Mouse (Mus musculus): ENCODE results near the gene Ppp1r27.
"Not testable (repeated sequence)": the region's sequence is repeated elsewhere in the genome, so short reads cannot be mapped to it uniquely, and the experiment has no call there.

Gene Ppp1r27

DNA sequence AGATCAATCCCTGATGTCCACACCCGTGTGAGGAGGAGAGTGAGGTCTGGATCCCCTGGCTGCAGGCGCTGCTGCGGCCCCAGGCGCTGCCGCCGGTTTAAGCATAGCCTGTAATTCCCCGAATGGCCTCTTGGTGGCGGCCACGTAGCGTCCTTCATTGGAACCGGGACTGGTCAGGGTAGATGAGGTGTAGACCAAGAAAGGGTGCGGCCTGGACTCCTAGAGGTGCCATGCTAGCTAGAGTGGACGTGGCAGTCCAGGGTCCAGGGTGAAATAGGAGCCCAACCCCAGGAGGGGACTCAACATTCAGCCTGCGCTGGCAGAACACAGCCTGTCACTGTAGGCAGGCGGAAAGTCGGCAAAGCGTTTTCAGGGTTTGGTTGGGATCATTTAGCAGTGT, 35.3 kb downstream of the Ppp1r27 start:
- DNase-seq (ENCODE audit: low read depth, low spot score): peak; percentile 77

DNA sequence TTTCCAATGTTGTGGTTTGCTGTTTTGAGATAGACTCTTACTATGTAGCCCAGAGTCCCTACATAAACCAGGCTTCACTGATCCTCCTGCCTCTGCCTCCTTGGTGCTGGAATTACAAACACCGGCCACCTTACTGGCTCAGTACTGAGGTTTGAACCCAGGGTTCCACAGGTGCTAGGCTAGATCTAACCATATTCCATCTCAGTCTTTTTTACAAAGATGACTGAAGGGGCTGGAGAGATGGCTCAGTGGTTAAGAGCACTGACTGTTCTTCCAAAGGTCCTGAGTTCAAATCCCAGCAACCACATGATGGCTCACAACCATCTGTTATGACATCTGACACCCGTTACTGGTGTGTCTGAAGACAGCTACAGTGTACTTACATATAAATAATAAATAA, 36.7 kb downstream of the Ppp1r27 start:
- not testable (repeated sequence) for DNase-seq (ENCODE audit: low read depth, low spot score)

DNA sequence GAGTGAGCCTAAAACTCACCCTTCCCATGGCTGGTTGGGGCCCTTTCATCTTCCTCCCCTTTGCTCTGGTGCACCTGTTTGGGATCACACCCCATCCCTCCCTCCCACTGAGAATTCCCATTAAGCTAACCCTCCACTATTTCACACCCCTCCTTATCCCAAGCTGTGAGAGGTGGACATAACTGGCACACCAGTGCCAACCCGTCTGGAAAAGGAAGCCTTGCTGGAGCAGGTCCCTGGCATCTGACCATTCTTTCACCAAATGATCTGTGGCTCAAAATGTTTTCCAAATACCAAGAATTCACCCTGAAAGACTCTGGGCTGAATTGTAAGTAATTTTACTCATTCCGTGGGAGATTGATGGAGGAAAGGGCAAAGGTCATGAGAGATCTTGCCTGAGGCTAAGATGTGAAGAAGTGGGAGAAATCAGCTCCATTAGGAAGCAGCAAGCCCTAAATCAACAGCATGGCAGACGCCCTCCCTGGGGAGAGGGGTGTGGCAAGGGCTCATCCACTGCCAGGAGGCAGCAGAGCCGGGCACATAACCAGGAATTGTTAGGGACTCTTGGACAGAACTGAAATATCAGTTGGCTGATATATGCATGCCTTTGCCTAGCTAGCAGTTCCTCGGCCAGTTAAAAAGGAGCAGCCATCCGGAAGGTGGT, 38.0 kb downstream of the Ppp1r27 start:
- no peak for DNase-seq (ENCODE audit: low read depth, low spot score)

DNA sequence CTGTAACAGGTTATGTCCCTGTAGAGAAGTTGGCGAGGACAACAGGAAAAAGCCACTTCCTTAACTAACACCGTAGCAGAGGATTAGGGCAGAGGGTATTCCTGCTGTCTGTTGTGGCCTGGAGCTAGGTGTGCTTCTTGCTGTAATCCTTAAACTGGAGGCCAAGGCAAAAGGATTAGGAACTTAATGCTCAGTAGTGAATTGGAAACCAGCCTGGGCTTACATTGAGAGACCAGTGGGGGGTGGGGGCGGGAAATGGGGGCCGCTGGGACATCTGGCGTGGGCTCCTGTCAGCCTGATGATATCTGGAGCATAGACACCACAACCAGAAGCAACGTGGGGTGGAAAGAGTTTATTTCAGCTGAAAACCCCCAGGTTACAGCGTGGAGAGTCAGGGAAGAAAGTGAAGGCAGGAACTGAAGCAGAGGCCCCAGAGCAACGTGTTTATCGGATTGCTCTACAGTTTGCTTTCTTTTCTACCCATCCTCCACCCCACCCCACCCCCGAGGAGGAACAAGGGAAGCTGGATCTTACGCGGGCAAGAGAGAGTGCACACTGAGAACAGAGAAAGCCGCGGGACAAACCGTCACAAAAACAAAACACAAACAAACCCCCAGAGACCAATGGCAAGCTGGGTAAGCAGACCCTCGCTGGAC, 40.4 kb downstream of the Ppp1r27 start:
- no peak for DNase-seq (ENCODE audit: low read depth, low spot score)

DNA sequence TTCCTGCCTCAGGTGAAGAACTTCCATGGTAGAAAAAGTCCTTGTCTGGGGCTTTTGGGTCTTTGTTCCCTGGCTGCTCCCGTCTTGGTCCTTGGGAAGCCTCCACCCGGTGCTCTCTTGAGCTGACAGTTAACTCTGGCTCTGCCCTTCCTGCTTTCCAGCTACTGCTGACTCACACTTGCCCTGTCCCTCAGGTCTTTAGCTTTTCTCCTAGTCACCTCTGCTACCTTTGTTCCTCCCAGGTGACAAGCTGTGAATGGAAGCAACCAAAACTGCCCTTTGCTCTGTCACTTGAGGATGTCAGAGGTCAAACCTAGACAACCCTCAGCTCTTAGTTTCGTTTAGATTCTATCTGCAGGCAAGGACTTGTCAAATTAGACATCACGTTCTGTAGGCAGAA, 41.0 kb downstream of the Ppp1r27 start:
- no peak for DNase-seq (ENCODE audit: low read depth, low spot score)

DNA sequence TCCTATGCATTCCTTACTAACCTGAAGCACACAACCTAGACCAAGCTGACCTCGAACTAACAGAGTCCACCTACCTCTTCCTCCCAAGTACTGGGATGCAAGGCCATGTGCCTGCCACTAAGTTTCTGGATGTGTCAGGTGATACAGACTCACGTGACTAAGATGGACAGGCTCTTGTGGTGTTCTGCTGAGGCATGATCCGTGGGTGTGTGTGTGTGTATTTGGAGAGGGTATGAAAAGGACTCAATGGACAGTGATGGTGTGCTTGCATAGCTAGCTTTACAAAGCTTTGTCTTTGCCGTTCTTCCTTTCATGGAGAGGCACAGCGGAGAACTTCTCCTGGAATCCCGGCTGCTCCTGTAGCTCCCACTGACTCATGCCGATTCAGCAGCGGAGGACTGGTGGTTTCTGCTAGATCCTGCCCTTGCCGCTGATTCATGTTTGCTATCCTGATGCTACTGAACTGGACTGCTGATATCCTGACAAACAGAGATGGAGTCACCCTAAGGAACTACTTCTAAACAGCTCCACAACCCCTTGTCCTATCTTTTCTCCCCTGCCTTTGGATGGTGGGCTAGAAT, 42.6 kb downstream of the Ppp1r27 start:
- DNase-seq (ENCODE audit: low read depth, low spot score): no peak

DNA sequence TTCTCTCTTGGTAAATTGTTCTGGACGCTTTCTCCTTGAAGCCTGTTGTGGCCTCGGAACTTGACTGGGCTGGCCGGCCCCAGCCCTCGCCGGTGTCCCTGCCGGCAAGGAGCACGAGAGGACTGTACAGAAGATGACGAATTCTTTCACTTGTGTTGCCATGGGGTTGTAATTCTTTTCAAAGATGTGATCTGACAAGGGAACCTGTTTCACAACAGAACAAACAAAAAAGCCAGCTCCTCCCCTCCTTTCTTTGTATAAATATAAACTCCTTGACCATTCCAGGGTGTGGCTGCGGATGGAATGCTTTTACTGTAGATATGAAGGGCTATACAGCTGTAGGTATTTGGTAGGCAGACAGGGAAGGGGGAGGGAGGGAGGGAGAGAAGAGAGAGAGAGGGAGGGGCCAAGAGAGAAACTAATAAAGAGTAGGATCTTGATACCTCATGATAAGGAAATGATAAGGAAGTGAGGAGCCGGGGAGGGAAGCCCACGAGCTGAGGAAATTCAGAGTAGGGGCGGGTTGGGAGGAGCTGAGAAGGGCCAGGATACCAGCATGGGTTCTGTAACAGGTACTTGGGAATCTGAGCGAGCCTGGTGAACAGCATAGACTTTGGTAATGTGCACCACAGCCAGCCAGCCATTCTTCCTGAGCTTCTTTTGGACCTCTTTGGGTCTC, 43.2 kb downstream of the Ppp1r27 start:
- no peak for DNase-seq (ENCODE audit: low read depth, low spot score)

DNA sequence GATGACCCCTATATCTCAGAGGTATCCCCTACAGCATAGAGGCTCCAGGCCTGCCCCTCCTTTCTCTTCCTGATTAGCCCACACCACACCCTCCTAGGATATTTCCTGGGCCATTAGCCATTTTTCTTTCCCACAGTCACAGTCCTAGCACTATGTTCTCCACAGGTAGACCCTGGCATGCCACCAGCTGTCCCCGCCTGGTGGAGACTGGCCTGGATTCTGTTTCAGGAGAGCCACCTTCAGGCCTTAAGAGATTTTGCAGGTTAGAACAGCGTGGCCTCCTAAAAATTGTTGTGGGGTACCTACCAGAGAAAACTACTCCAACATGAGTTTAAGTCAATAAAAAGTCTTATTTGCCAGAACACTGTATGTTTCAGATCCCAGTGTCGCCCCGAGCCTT, 44.0 kb downstream of the Ppp1r27 start:
- peak; percentile 51 for DNase-seq (ENCODE audit: low read depth, low spot score)

DNA sequence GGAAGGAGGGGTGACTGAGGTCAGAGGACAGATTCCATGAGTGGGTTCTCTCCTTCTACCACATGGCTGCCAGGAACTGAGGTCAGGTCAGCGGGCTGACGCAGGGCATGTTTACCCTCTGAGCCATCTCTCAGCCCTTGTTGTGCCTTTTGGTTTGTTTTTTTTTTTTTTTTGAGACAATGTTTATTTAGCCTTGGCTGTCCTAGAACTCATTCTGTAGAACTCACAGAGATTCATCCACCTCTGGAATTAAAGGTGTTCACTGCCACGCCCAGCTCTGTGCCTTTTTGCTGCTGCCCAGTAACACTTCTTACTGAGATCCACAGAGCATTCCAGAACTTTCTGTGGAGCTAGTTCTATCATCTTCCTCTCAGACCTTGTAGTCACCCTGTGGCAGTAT, 45.3 kb downstream of the Ppp1r27 start:
- DNase-seq (ENCODE audit: low read depth, low spot score): no peak

DNA sequence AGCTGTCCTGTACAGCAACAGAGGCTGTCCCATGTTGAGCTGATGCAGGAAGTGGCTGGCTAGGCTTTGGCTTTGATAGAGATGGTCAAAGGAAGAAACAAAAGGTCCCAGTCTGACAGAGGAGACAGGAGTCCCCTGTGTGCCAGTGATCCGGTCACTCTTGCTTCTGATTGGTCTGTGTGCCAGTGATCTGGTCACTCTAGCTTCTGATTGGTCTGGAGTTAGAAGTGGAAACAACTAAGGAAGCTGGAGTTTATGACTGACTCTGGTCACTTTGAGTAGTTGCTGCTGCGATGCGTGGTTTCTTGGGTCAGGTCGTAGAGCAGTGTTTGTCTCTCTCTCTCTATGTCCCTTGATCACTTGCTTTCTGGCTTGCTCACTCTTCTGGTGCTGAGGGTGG, 49.2 kb downstream of the Ppp1r27 start:
- no peak for DNase-seq (ENCODE audit: low read depth, low spot score)

DNA sequence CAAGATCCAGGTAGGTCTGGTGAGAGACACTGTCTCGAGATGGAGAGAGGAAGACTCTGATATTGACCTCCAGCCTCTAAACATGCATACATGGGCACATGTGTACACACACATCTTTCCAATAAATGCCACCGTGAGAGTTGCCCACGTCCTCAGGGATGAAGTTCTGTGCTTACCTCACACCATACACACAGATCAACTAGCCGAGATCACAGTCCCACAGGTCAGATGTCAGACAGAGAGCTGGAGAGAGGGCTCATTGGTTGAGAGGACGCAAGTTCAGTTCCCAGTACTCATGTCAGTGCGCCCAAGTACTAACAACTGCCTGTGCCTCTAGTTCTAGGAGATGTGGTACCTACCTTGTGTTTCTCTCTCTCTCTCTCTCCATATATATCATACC, 49.9 kb downstream of the Ppp1r27 start:
- no peak for DNase-seq (ENCODE audit: low read depth, low spot score)

DNA sequence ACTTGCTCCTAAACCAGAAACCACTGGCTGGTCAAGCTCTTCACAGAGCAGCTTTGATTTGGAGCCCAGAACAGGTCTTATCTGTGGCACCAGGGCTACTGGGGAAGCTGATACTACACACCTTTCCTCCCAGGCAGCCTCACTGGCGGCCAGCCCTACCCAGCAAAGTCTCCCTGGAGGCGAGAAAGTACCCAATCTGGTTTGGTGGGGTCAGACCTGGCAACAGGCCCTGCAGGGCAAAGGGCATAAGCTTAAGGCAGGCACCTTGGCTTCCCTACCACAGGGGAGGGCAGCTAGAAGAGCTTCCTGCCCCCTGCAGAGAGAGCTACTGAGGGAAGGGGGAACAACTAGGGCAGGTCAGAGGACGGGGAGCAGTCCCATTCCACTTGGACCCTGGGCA, 50.6 kb downstream of the Ppp1r27 start:
- DNase-seq (ENCODE audit: low read depth, low spot score): no peak
